In the genomic region with DNA sequence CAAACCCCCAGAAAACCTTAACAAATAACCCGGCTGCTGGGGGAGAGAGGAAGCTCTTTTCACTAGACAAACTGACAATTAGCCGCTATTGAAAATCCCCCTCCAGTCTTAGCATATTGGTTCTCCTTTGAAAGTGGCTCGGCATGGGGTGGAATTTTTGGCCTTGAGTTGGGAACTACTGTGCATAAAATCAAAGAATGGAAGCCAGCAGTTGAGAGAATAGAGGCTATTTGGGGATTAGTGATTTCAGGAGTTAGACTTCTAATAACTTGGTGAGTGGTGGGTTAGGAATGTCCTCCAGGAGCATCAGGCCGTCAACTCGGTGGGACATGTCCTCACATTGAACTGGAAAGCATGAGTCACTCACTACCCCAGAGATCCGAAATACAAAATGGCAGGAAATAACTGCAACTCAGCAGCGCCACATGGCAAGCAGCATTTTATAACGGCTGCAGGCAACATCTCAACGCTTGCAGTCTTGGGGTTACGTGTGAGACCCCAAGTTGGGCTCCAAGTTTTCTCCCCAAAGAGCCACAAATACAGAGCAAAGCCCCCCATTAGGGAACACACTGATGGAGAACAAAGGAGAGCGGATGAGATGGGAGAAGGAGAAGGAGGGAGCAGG, we compare ENCODE assay signal across 11 mouse cellular contexts. TPM values are rescaled to one million over a fixed set of nuclear protein-coding genes. Genes with fewer than 3 reads are reported as not detected.
DNase-seq lines count a peak whose midpoint lies in the region; ATAC-seq and TF ChIP-seq lines count a peak whose summit lies in the region.
"Had no signal": no experiment of that assay in that cellular context is flagged by ENCODE, and none has a peak within 500 bp of the region (broad histone marks: within the 10 kb centered on the region; RNA-seq: fewer than 3 reads in every experiment).

No protein-coding gene starts in this region.

- 54% methylated on average over 11 of the region's 11 CpGs for WGBS in heart, embryonic 16.5 days
- 36% methylated on average over 11 of the region's 11 CpGs for WGBS in forebrain, postnatal 0 days

- H3K27ac ChIP-seq in heart, embryonic 16.5 days (ENCODE audit: low read length), result peak overlapping the region; percentile 81
- no peak overlapping the region for H3K27ac ChIP-seq in forebrain, postnatal 0 days (ENCODE audit: low read depth, low read length)
- H3K27ac ChIP-seq: hindbrain, embryonic 13.5 days had no signal

- no peak for DNase-seq in heart, postnatal 14 days
- DNase-seq in ES-CJ7 (ENCODE audit: low read depth, low spot score) (peak; percentile 28), NIH3T3 (ENCODE audit: low read depth) (peak; percentile 67)
- peak; percentile 25 for DNase-seq in forebrain, postnatal 0 days
- no peak for DNase-seq in cerebellum, adult 9-10 months
- DNase-seq in thymus, postnatal 4 days, result no peak
- no peak for DNase-seq in left cerebral cortex, postnatal 25 days (ENCODE audit: low spot score in 2 of 2)
- DNase-seq: cerebellum, adult 8-10 months had no signal

- no peak overlapping the region for H3K4me2 ChIP-seq in heart, embryonic 16.5 days (ENCODE audit: low read depth, low read length)
- no peak overlapping the region for H3K4me2 ChIP-seq in forebrain, postnatal 0 days (ENCODE audit: low read depth)
- H3K4me2 ChIP-seq: hindbrain, embryonic 13.5 days had no signal

- no peak overlapping the region for H3K9ac ChIP-seq in heart, embryonic 16.5 days (ENCODE audit: low read length)
- H3K9ac ChIP-seq in forebrain, postnatal 0 days, result no peak overlapping the region
- H3K9ac ChIP-seq: hindbrain, embryonic 13.5 days had no signal

- peaks cover 9% of the 10 kb centered on the region for H3K4me1 ChIP-seq in heart, embryonic 16.5 days (ENCODE audit: control insufficient read depth, insufficient read depth, low read length)
- H3K4me1 ChIP-seq in forebrain, postnatal 0 days (ENCODE audit: insufficient read depth), result peaks cover 10% of the 10 kb centered on the region; the same call in 1 of the 2 replicates

- intact Hi-C loops in heart, postnatal 14 days (cut with DNase I), result no loop called here
- intact Hi-C loops in left cerebral cortex, postnatal 25 days (cut with DNase I), result no loop called here

- ATAC-seq in heart, embryonic 16.5 days (replicated peaks; ENCODE audit: extremely low read depth, insufficient read depth, low FRiP score), result no peak; the same call in 1 of the 2 replicates
- no peak; the same call in 1 of the 2 replicates for ATAC-seq in forebrain, postnatal 0 days
- ATAC-seq: activated CD4-positive, CD25-positive, alpha-beta regulatory T cell, adult 4 months had no signal

- H3K9me3 ChIP-seq in heart, embryonic 16.5 days (replicated peaks; ENCODE audit: control insufficient read depth, low read length), result no peaks in the 10 kb centered on the region
- no peaks in the 10 kb centered on the region for H3K9me3 ChIP-seq in forebrain, postnatal 0 days (ENCODE audit: low read length)
- H3K9me3 ChIP-seq: hindbrain, embryonic 13.5 days had no signal

- no peak for TF ChIP-seq CTCF in forebrain, postnatal 0 days (IDR thresholded peaks at IDR 0.05; ENCODE audit: low read depth)

- no peaks in the 10 kb centered on the region for H3K27me3 ChIP-seq in heart, embryonic 16.5 days (ENCODE audit: control insufficient read depth, insufficient read depth, low read length)
- no peaks in the 10 kb centered on the region for H3K27me3 ChIP-seq in forebrain, postnatal 0 days (ENCODE audit: insufficient read depth, low read length)

- no peak overlapping the region for H3K4me3 ChIP-seq in heart, embryonic 16.5 days (ENCODE audit: low read length)
- H3K4me3 ChIP-seq in forebrain, postnatal 0 days (ENCODE audit: low read depth, low read length), result no peak overlapping the region
- H3K4me3 ChIP-seq: hindbrain, embryonic 13.5 days had no signal

- no peaks in the 10 kb centered on the region for H3K36me3 ChIP-seq in heart, embryonic 16.5 days (ENCODE audit: control insufficient read depth, insufficient read depth)
- H3K36me3 ChIP-seq in forebrain, postnatal 0 days (ENCODE audit: insufficient read depth), result no peaks in the 10 kb centered on the region
- H3K36me3 ChIP-seq: hindbrain, embryonic 13.5 days had no signal

RNA-seq across cellular contexts. Expression of a gene that starts 22.0 kb away (rescaled TPM):
- 30.9 and 35.5 TPM in 2 replicates for polyA plus RNA-seq in heart, embryonic 16.5 days (2015; fragmentation: Nextera tagmentation; extraction: Ambion mirVana)
- total RNA-seq in heart, postnatal 14 days (2021), result 10 to 100 TPM; 26.4 to 26.8 TPM
- total RNA-seq in forebrain, postnatal 0 days (2014; rRNA removed), result 42.7 and 50.0 TPM in 2 replicates
- 11.1 and 16.1 TPM in 2 replicates for polyA plus RNA-seq in forebrain, postnatal 0 days (2015; fragmentation: Nextera tagmentation; extraction: Ambion mirVana)
- total RNA-seq in left cerebral cortex, postnatal 25 days (2021), result 10 to 100 TPM; 35.9 to 38.6 TPM

Comparison
In these comparisons a context has a peak if more than half of its experiments do, and no peak if none do; other contexts are left out.
1. DNase-seq: peak in ES-CJ7 (single experiment), NIH3T3 (single experiment) and forebrain, postnatal 0 days (single experiment); none in heart, postnatal 14 days (0 of 2), cerebellum, adult 9-10 months (single experiment), thymus, postnatal 4 days (single experiment) and left cerebral cortex, postnatal 25 days (0 of 2).